Mouse (Mus musculus) forebrain, embryonic 12.5 days (tissue): ENCODE results near the gene Srxn1. TPM values are rescaled to one million over a fixed set of nuclear protein-coding genes. Genes with fewer than 3 reads are reported as not detected.
A peak's percentile ranks its signal among the peaks of the same experiment; 100 is the strongest.
"Not testable (repeated sequence)": the region's sequence is repeated elsewhere in the genome, so short reads cannot be mapped to it uniquely, and the experiment has no call there.

Experiments used
- ATAC-seq: fragments of 200-750 bp; cut with Nextera tagmentation; 2 replicates; pipeline ENCODE4 v1.8.0; 2017; ENCODE audit warnings: moderate TSS enrichment; ENCODE audit not compliant: low FRiP score
- H3K27ac ChIP-seq: fragments of 300-500 bp; sonication (generic); 2 replicates; pipeline ENCODE4 v1.5.1; 2016; ENCODE audit warnings: mild to moderate bottlenecking
- H3K27me3 ChIP-seq: fragments of 300-500 bp; sonication (generic); 2 replicates; pipeline ENCODE4 v1.6.1; 2016; ENCODE audit warnings: mild to moderate bottlenecking
- H3K36me3 ChIP-seq: fragments of 300-500 bp; sonication (generic); replicated peaks from 2 replicates; pipeline ENCODE4 v1.6.1; 2016; ENCODE audit warnings: mild to moderate bottlenecking
- H3K4me1 ChIP-seq: fragments of 300-500 bp; sonication (generic); 2 replicates; pipeline ENCODE4 v1.6.1; 2016
- H3K4me2 ChIP-seq: fragments of 300-500 bp; sonication (generic); 2 replicates; pipeline ENCODE4 v1.6.1; 2016; ENCODE audit warnings: mild to moderate bottlenecking, moderate library complexity
- H3K4me3 ChIP-seq: fragments of 300-500 bp; sonication (generic); replicated peaks from 2 replicates; pipeline ENCODE4 v1.5.1; 2016; ENCODE audit warnings: mild to moderate bottlenecking
- H3K9ac ChIP-seq: fragments of 300-500 bp; sonication (generic); 2 replicates; pipeline ENCODE4 v1.6.1; 2016; ENCODE audit warnings: mild to moderate bottlenecking
- H3K9me3 ChIP-seq: fragments of 300-500 bp; sonication (generic); 2 replicates; pipeline ENCODE4 v1.6.1; 2016
- whole genome bisulfite sequencing: fragments of 180-500 bp; shearing (Covaris S2); methylation state at CpG from one replicate; pipeline ENCODE4 v1.1.7; 2016; 5-methylcytosine and 5-hydroxymethylcytosine counted together
- polyA plus RNA-seq: library from polyadenylated mRNA; unstranded; fragments of >200 nt; fragmentation: Nextera tagmentation; extraction: Ambion mirVana; gene quantifications from 2 replicates; pipeline ENCODE4 v1.2.1, GENCODE M21; 2016

Gene Srxn1
- 12.0 and 12.9 TPM in 2 replicates for polyA plus RNA-seq

DNA sequence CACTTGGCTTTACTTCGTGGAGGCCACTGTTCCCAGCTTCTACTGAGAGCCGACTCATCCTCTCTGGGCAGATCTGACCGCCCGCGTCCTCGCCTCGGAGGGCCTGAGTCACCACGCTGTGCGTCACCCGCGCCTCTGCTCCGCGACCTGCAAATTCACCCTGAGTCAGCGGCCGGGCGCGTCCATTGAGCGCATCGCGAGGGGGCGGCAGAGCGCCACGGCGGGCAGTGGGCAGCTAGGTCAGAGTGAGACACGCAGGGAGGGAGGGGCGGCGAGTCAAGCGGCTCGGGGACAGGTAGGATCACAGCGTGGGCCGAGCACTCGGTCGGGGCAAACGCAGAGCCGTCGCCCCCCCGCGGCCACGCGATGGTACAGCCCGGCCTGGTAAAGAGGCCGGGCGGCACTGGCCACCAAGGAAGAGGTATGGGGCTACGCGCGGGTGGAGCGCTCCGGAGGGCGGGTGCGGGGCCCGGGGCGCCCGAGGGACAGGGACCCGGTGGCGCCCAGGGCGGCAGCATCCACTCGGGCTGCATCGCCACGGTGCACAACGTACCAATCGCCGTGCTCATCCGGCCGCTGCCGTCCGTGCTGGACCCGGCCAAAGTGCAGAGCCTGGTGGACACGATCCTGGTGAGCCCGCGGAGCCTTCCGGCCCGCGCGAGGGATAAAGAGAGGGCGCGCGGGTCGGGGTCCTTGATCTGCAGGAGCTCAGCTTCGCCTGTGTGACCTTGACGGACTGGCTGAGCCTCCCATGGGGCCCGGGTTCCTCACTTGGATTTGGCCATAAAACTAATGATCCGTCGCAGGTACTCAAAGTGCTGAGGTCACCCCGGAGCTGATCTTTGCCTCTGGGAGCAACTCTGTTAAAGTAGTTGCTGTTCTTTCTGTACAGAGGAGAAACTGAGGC is at the start of gene Srxn1:
TSS of gene Srxn1 (plus strand) at position 199 of the 907 bp plus-strand sequence.
- peak; percentile 88 for ATAC-seq

DNA sequence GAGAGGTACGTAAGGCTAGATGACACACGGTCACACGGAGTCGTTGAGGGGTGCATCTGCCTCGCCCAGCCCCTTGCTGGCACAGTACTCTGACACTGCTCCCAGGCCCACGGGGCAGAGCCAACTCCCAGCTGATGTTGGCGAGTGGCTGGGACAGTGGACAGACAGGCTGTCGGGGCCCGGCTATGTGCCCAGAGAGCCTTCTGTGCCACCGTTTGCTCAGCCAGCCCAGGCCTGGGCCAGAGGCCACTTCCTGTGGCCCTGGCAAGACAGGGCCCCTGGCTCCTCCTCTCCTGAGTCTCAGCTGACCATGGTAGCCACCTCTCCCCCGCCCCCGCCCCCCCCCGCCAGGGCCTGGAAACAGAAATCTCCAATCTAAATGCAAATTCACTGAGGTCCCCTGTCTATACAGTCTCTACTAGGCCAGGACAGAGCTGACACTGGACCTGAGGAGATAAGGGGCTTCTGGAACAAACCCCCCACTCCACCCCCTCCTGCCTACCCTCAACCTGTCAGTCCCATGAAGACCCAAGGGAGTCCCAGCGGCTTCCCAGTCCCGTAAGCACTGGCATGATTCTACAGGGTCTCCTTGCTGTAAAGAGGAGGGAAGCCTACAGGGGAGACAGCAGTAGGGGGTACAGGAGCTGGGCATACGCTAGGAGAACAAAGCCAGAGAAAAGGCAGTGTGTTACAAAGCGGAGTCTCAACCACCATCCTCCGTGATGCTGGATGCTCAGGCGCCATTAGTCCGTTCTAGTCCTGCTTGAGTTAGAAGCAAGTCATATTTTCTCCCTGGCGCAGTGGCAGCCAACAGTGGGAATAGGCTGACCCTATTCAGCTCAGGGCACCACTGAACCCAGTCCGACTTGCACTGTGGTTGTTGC is 48.7 kb upstream of the Srxn1 start:
- ATAC-seq = peak; percentile 50; the same call in 1 of the 2 replicates
- Histone ChIP-seq H3K9me3 (no peaks in the 10 kb centered on the region), H3K4me2 (no peak overlapping the region; the same call in 1 of the 2 replicates), H3K27ac (peak overlapping the region; percentile 32; the same call in 1 of the 2 replicates), H3K36me3 (no peaks in the 10 kb centered on the region), H3K9ac (no peak overlapping the region), H3K27me3 (peaks cover 63% of the 10 kb centered on the region), H3K4me3 (no peak overlapping the region), H3K4me1 (peaks cover 37% of the 10 kb centered on the region)
- 70% methylated on average over 21 of the region's 22 CpGs for WGBS

More for the DNA sequence above, at the start of gene Srxn1:
- under 1% methylated on average over 75 of the region's 84 CpGs for WGBS
- Histone ChIP-seq H3K4me3 (peak within 1 kb of the TSS; percentile 68), H3K9ac (peak within 1 kb of the TSS; percentile 80), H3K27ac (no peak within 1 kb of the TSS), H3K27me3 (peaks cover 17% of the 10 kb centered on the region; the same call in 1 of the 2 replicates), H3K9me3 (no peaks in the 10 kb centered on the region), H3K4me1 (peaks cover 12% of the 10 kb centered on the region), H3K4me2 (peak within 1 kb of the TSS; percentile 80), H3K36me3 (peaks cover 6% of the 10 kb centered on the region; the same call in 1 of the 2 replicates)

DNA sequence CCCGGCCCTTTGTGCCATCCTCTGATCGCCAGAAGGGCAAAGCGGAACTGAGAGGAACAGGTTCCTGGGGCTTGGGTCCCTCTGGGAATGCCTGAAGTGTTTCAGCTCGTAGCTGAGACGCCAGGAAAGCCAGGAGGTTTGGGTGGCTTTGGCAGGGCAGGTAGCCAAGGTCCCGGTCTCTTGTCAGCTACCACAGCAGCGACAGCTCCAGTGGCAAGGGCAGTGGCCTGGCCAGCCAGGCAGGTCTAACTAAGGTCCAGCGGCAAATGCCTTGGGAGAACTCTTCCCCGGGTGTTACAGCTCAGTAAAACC is 48.1 kb upstream of the Srxn1 start:
- ATAC-seq = no peak
- Histone ChIP-seq H3K4me3 (no peak overlapping the region), H3K9ac (no peak overlapping the region), H3K4me2 (no peak overlapping the region), H3K9me3 (no peaks in the 10 kb centered on the region), H3K27ac (0 out of 2 replicates have a peak overlapping the region, but pooled peaks have one; percentile 32), H3K4me1 (peaks cover 31% of the 10 kb centered on the region), H3K27me3 (peaks cover 57% of the 10 kb centered on the region), H3K36me3 (no peaks in the 10 kb centered on the region)
- 76% methylated on average over 9 of the region's 9 CpGs for WGBS

DNA sequence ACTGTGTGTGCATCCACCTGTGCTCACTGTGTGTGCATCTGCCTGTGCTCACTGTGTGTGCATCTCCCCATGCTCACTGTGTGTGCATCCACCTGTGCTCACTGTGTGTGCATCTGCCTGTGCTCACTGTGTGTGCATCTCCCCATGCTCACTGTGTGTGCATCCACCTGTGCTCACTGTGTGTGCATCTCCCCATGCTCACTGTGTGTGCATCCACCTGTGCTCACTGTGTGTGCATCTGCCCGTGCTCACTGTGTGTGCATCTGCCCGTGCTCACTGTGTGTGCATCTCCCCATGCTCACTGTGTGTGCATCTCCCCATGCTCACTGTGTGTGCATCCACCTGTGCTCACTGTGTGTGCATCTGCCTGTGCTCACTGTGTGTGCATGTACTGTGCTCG is 42.5 kb upstream of the Srxn1 start:
- H3K4me2 ChIP-seq, H3K36me3 ChIP-seq, H3K4me1 ChIP-seq, H3K9ac ChIP-seq, H3K4me3 ChIP-seq, H3K27ac ChIP-seq, H3K9me3 ChIP-seq, ATAC-seq: not testable (repeated sequence)
- H3K27me3 ChIP-seq = peaks cover 18% of the 10 kb centered on the region
- WGBS = 85% methylated on average over 3 of the region's 3 CpGs

DNA sequence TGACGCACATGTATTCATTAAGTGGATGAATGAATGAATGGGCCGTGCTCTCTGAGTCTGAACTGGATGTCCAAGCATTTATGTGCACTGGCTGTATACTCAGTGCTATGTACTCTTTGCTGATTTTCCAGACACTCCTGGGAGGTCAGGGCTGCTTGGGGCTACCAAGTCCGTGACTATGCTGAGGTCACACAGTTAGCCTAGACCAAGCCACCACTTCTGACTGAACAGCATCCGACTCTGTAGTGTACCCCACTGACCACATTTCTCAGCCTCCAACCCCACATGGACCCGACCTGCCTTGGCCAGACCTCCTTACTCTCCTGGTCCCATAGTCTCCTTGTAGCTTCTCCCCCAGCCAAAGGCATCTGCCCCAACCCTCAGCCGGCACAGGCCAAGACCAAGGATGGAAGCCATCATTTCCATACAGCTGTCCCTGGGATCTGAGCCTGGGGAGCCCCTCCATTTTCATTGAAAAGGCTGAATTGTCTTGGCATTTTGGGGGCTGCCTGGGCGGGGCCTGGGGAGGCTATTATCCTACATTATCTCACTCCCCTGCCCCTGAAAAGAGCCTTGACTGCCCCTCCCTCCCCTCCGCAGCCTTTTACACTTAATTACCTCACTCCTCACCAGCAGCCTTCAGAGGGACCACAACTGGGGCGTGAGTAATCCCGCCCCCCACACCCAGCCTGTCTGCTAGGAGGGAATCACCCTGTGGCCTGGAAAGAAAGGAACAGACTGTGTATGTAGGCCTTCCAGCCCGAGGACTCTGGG is 36.5 kb upstream of the Srxn1 start:
- Histone ChIP-seq H3K27ac (peak overlapping the region; percentile 94), H3K27me3 (0 out of 2 replicates have a peak, but pooled peaks cover 5% of the 10 kb centered on the region), H3K36me3 (no peaks in the 10 kb centered on the region), H3K4me1 (peaks cover 18% of the 10 kb centered on the region), H3K9ac (peak overlapping the region; percentile 25; the same call in 1 of the 2 replicates), H3K9me3 (no peaks in the 10 kb centered on the region; the same call in 1 of the 2 replicates), H3K4me3 (no peak overlapping the region), H3K4me2 (peak overlapping the region; percentile 21)
- peak; percentile 95 for ATAC-seq
- WGBS = 17% methylated on average over 11 of the region's 11 CpGs

DNA sequence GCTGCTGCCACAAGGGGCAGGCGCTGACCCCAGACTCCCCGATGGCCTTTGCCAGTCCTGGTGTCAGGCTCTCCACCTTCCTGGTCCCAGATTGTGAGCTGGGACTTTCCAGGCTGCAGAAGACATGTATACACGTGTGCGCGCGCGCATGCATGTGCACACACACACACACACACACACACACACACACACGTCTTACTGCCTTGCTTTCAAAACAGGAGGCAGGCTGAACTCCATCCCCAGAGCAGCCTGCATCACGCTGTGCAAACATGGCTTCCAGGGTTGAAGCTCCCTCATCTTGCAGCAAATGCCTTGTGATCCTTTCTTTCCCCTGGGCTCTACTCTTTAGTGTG is 35.9 kb upstream of the Srxn1 start:
- Histone ChIP-seq H3K4me3 (no peak overlapping the region), H3K36me3 (no peaks in the 10 kb centered on the region), H3K4me2 (peak overlapping the region; percentile 21), H3K4me1 (peaks cover 18% of the 10 kb centered on the region), H3K9me3 (no peaks in the 10 kb centered on the region; the same call in 1 of the 2 replicates), H3K27ac (peak overlapping the region; percentile 94), H3K27me3 (0 out of 2 replicates have a peak, but pooled peaks cover 6% of the 10 kb centered on the region), H3K9ac (peak overlapping the region; percentile 25; the same call in 1 of the 2 replicates)
- WGBS = 31% methylated on average over 9 of the region's 9 CpGs
- ATAC-seq = no peak

DNA sequence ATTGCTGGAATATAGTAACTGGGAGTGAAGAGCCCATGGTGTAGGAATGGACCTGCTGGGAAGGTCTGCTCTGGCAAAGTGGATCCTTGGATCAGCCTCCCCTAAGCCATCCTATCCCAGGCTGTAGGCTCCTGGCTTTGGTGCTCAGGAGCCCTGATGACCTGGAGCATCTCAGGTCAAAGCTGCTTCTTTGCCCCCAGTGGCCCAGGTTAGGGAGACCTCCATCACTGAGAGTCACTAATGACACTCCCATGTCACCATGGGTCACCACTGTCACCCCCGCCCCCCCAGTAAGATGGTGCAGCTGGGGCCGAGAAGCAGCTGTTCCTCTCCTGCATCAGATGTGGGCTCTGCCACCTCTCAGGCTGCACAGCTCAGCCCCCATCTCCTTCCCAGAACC is 35.4 kb upstream of the Srxn1 start:
- 70% methylated on average over 2 of the region's 2 CpGs for WGBS
- Histone ChIP-seq H3K27ac (peak overlapping the region; percentile 94), H3K4me3 (no peak overlapping the region), H3K36me3 (no peaks in the 10 kb centered on the region), H3K4me2 (peak overlapping the region; percentile 21; the same call in 1 of the 2 replicates), H3K4me1 (peaks cover 18% of the 10 kb centered on the region), H3K27me3 (0 out of 2 replicates have a peak, but pooled peaks cover 11% of the 10 kb centered on the region), H3K9ac (no peak overlapping the region), H3K9me3 (no peaks in the 10 kb centered on the region; the same call in 1 of the 2 replicates)
- ATAC-seq = peak; percentile 15

DNA sequence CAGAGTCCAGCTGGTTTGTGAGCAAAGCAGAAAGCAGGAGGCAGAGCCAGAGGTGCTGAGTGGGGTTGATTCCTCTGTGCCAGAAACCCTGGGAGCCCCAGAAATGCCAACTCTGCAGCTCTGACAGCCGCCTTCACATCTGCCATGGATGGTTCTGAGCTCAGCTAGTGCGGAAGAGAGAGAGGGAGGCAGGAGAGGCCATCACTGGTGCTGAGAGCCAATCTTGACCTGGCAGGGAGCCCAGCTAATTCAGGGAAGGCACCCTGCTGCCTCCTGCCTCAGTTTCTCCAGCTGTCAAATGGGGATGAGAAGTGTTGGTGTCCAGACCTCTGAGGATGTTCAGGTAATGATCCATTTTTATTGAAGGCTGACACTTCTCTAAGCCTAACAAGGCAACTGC is 30.8 kb upstream of the Srxn1 start:
- Histone ChIP-seq H3K4me3 (no peak overlapping the region), H3K36me3 (no peaks in the 10 kb centered on the region), H3K27me3 (peaks cover 48% of the 10 kb centered on the region), H3K27ac (no peak overlapping the region), H3K9ac (no peak overlapping the region), H3K4me2 (no peak overlapping the region), H3K9me3 (no peaks in the 10 kb centered on the region), H3K4me1 (peaks cover 24% of the 10 kb centered on the region)
- no peak for ATAC-seq
- 89% methylated on average over 2 of the region's 2 CpGs for WGBS

DNA sequence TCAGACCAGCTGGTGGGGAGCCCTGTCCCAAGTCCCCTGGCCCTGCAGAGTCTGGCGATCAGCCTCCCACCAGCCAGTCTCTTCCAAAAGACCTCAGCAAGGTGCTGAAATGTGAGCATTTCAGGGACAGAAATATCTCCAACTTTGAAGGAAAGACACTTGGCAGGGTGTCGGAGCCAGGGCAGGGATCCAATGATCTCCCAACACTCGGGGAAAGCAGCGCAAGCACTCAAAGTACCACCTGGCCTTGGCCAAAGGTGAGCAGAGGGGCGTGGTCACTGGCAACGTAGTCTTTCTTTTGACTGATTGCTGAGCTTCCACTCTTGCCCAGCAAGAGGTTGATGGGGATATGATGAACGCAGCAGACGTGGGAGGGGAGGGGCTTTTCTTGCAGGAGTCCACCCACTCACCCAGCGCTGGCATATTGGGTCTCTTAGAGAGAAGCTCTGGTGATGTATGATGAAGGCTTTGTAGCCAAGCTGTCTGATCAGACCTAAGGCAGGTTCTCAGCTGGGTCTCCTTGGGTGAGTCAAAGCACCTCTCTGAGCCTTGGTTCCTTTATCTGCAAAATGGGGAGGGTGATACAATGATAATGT is 29.9 kb upstream of the Srxn1 start:
- no peak for ATAC-seq
- 68% methylated on average over 9 of the region's 9 CpGs for WGBS
- H3K27ac ChIP-seq = no peak overlapping the region
- no peak overlapping the region for H3K4me3 ChIP-seq
- H3K27me3 ChIP-seq = peaks cover 54% of the 10 kb centered on the region
- H3K36me3 ChIP-seq = no peaks in the 10 kb centered on the region
- no peak overlapping the region for H3K4me2 ChIP-seq
- H3K4me1 ChIP-seq = peaks cover 25% of the 10 kb centered on the region
- no peak overlapping the region for H3K9ac ChIP-seq
- H3K9me3 ChIP-seq = no peaks in the 10 kb centered on the region

DNA sequence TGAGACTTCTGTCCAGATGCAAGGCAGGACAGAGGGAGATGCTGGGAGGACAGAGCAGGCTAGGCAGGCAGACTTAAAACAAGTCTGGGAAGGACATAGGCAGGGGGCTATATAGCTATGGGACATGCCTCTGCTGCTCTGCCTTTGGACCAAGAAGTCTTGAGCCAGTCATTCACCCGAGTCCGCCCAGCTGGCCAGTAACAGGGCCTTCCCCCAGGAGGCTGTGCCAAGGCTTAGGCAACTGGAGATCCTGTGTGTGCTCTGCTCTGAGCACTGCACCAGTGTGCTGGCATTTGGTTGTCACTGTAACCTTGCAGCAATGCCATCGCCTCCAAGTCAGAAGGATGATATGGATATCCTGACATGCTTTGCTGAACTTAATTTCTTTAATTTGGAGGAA is 28.0 kb upstream of the Srxn1 start:
- Histone ChIP-seq H3K9ac (no peak overlapping the region), H3K4me2 (no peak overlapping the region), H3K27me3 (peaks cover 62% of the 10 kb centered on the region)

More for the DNA sequence above, 28.0 kb upstream of the Srxn1 start:
- Histone ChIP-seq H3K27ac (no peak overlapping the region), H3K9me3 (no peaks in the 10 kb centered on the region), H3K36me3 (no peaks in the 10 kb centered on the region), H3K4me1 (peaks cover 35% of the 10 kb centered on the region), H3K4me3 (no peak overlapping the region)
- no peak for ATAC-seq
- 84% methylated on average over 3 of the region's 3 CpGs for WGBS
